Mouse (Mus musculus) cerebellum, adult 8-10 months (tissue): ENCODE results near the gene Dot1l.

ENCODE experiments used
- DNase-seq: peaks from one replicate; pipeline ENCODE4 v3.0.0; 2022

Gene Dot1l

DNA sequence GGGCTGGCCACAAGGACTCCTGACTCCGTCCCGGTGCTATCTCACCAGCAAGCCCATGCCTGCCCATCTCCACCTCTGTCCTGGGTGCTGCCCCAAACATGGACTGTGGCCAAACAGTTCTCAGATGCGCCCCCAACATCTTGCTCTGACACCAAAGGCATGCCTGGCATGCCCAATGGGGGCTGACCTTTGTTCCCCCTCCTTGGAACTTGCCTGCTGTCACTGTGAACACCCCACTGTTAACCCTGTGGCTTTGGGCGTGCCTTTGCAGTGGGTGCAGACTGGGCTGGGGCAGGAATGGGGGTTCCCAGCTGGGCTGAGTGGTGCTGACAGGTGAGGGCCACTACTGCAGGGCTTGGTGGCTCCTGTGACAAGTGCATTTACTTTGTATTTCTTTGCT lies 38.8 kb downstream of the Dot1l start:
- DNase-seq = no peak

GRCm38 (mm10) chr10:80794750-80795149 lies 39.7 kb downstream of the Dot1l start:
- DNase-seq = no peak

DNA sequence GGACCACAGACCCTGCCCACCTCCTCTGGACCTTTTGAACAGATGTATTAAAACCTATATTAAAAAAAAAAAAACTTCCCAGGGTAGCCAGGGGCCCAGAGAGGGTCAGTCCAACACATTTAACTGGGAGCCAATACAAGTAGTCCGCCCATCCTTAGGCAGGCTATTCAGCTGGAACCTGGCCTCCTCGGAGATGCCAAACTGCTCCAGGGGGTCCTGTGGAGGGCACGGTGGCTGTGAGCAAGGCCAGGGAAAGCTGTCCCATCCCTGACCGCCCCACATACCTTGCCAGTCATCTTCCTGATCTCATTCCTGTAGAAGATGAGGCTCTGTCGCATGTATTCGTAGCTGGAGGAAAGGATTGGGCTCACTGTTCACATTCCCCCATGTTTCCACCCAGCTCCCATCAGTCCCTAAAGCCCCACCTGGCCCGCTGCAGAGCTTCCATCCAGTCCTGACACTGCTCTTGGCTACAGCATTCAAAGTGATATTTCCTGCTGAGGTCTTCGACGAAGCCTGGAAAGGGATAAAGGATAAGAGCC lies 41.4 kb downstream of the Dot1l start:
- DNase-seq = no peak

- DNase-seq = no peak
Observed at GRCm38 (mm10) chr10:80797186-80798149, 42.5 kb downstream of the Dot1l start.

- DNase-seq = peak; percentile 97
Observed at GRCm38 (mm10) chr10:80798150-80799006, 43.4 kb downstream of the Dot1l start, which contains the start of the genes Sf3a2 and Plekhj1. Gene Sf3a2, plus strand, starts transcription at chr10:80798198. Gene Plekhj1, minus strand, starts transcription at chr10:80798626.

DNA sequence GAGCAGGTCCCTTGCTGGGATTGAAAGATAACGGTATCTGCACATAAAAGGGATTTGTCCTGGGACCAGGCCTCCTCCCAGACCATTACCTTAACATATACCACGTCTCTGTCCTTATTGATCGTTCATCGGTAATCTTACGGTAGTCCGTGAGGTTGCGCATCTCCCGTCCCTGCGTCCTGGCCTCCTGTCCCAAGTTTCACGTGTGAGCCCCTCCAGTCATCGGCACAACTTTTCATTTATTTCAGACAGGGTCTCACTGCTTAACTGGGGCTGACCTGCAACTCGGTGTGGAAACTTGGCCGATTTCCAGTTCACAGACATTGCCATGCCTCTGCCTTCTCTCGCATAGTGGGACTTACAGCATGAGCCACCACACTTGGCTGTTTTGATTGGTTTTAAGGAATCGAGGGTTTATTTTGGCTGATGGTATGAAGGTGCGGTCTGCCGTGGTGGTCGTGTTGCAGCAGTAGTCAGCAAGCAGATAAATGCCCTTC lies 44.1 kb downstream of the Dot1l start:
- no peak for DNase-seq

DNA sequence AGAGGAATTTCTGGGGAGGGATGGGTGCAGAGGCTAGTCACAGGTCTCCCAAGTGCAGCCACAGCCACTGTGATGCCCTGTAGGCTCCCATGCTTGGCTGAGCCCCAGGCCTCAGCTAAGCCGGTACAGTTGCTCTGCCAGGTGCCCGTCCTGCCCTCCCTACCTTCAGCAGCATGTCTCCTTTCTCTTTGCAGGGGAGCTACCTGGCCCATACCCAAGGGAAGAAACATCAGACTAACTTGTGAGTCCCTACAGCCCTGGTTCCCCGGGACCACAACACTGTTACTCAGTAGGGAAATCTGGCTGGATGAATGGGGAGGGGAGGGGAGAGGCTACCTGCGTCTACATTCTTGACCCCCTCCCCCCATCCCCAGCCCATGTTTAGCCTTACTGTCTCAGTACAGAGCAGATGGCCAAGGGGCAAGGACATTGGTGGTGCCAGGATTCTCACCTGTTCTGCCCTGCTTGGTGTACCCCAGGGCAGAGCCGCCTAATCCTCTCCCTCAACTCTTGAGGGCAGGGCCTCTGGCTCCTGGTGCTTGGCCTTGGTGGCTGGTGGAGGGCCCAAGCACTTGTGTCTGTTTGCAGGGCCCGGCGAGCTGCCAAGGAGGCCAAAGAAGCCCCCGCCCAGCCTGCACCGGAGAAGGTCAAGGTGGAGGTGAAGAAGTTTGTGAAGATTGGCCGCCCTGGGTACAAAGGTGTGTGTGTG lies 47.4 kb downstream of the Dot1l start:
- no peak for DNase-seq

- DNase-seq = no peak
Observed at GRCm38 (mm10) chr10:80802996-80803395, 48.0 kb downstream of the Dot1l start.

GRCm38 (mm10) chr10:80804340-80804739 lies 49.3 kb downstream of the Dot1l start:
- no peak for DNase-seq

- DNase-seq = no peak
Observed at GRCm38 (mm10) chr10:80804916-80805315, 49.9 kb downstream of the Dot1l start, which contains the start of gene Amh. Gene Amh, plus strand, starts transcription at chr10:80805243.

GRCm38 (mm10) chr10:80805322-80805721 lies 50.3 kb downstream of the Dot1l start:
- DNase-seq = no peak

DNA sequence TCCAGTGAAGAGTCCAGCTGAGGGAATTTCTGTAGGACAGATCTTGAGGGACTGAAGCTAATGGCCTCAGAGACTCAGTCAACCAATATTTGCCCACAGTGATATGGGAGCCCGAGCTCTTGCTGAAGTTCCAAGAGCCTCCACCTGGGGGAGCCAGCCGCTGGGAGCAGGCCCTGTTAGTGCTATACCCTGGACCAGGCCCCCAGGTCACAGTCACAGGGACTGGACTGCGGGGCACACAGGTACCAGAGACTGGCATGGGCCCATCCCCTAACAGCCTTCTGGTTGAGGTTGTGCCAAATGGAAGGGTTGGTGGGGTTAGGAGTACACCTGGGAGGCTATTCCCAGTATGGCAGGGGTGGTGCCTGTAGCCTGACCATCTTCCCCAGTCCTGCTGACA lies 50.9 kb downstream of the Dot1l start:
- peak; percentile 85 for DNase-seq

GRCm38 (mm10) chr10:80806341-80807056 lies 51.5 kb downstream of the Dot1l start:
- no peak for DNase-seq

DNA sequence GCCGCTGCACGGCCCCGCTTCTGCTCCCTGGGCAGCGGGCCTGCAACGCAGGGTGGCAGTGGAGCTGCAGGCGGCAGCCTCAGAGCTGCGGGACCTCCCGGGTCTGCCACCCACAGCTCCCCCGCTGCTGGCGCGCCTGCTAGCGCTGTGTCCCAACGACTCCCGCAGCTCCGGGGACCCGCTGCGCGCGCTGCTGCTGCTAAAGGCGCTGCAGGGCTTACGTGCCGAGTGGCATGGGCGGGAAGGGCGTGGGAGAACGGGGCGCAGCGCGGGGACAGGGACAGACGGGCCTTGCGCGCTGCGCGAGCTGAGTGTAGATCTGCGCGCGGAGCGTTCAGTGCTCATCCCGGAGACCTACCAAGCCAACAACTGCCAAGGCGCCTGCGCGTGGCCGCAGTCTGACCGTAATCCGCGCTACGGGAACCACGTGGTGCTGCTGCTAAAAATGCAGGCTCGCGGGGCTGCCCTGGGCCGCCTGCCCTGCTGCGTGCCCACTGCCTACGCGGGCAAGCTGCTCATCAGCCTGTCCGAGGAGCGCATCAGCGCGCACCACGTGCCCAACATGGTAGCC lies 52.1 kb downstream of the Dot1l start:
- DNase-seq = peak; percentile 81

DNA sequence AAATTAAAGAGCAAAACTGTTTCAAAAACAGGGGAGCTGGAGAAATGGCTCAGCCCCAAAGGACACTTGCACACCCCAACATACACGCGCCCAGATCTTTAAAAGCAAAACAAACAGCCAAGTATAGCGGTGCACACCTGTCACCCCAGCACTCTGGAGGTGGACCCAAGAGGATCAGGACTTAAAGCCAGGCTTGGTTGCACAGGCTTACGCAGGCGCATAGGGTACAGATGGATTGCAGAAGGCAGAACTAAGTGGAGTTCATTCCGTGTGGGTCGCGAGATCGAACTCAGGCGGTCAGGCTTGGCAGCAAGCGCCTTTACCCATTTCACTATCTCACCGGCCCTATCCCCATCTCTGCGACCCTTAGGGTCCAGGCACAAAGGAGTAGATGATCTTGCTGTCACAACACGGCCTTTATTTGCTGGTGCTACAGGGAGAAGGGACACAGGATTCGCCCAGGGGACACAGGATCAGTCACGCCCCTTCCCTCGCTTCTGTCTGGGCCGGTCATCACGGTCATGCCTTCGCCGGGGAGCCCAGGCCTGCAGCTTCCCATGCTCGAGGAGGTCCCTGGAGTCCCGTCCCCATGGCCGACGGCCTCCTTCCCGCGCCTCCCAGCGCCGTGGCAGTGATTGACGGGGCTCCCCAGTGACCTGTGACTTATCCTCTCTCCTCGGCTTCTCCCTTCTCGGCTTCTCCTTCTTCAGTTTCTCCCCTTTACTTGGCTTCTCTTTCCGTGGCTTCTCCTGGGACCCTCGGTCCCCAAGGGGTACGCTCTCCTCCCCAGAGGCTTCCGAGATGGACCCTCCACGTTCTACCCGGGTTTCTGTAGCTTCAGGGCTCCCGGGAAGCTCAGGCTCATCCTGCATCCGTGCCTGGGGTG lies 53.3 kb downstream of the Dot1l start:
- DNase-seq = no peak

DNA sequence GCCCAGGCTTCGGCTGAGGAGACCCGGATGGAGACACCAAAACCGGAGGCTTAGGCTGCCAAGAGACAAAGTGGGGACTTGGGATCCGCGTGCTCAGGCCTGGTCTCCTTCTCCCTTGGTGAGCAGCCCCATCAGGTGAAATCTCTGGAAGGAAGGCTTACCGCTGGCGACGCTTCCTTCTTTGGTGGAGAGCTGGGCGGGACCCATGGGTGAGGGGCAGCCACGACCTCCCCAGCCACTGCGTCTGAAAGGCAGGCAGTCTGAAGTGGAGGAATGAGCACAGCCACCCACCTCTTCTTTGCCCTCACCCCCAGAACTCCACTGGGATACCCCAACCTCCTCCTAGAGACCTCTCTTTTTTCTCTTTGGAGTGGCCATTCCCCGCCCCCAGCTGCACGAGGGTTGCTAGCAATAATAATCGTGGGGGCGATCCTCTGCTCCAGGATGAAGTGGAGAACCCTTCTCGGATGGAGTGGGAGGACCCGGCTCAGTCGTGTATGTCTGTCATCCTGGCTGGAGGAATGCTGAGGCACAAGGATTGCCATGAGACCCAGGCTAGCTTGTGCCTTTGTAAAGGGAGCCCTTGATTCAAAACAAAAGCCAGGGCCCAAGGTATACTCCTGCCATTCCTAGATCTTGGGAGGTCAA lies 54.1 kb downstream of the Dot1l start:
- no peak for DNase-seq

- no peak for DNase-seq
Observed at GRCm38 (mm10) chr10:80810084-80810483, 55.1 kb downstream of the Dot1l start.

DNA sequence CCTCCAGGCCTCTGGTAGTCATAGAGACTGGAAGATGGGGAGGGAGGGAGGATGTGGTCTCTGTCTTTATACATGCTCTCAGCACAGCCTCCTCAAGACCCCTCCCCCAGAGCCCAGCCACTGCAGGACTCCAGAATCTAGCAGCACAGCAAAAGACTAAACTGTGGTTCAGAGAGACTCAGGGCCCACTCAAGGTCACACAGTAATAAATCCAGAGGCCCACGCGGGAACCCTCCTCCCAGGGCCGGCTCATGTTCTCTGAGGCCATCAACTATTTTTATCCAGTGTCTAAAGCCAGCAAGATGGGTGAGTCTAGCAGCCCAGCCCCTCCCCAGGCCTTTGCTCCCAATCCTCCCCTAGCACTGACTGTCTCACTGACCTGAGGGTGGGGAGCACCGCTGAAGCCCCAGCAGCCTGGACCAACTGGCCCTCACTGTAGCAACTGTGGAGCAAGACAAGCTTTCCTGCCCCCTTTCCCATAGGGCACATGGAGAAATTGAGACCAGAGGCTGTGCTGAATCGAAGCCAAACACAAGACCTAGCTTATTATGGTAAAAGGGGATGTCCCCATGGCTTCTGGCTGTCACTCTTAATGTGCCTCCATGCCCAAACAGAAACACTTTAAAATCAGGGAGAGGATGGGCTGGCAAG lies 57.5 kb downstream of the Dot1l start:
- DNase-seq = no peak

DNA sequence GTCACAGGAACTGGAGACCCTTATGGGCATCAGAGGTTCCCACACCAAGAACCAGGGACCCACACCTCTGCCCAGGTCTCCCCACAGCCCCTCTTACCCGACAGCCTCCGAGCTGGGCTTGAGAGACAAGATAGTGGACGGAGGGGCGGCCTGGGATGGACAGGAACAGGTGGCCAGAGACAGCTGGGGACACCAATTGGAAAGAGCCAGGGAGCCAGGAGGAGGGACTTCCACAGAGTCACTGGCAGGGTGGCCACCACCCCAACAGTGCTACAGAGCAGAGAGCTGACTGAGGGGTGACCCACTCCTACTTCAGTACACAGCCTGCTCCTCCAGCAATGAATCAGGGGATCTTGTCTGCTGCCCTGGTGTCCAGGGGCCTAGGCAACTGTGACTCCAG lies 58.4 kb downstream of the Dot1l start, which contains the start of gene Jsrp1:
Gene Jsrp1 (minus strand): TSS at position 133 of the 400 bp plus-strand sequence.
- DNase-seq = no peak
